Mouse (Mus musculus): ENCODE measurements at regions not wholly inside any gene's neighbourhood (a gene's known extent, or its start where the extent isn't known, plus 50 kb on each side); places are given as distances from the start of the nearest gene placed in this dataset.

DNA sequence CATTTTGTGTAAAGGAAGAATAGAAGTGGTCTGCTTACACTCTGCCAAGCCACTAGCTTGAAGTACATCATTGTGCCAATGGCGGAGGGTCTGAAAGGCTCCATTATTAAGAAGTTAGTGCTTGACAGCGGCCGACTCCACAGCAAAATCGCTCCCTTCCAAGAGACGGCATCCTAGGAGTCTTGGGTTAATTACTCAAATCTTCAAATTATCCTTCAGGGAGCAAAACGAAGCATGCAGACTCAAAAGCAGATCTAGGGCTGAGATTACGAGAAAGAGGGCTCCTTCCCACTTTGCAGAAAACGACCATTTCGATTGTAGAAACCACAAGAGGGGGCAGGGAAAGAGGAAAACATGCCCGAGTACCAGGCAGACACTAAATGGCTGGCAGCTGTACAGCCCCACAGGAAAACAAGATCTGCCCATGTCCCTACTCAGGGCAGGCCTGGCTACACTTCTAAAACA lies 121.9 kb upstream of the Ankrd55 start:
- 77% methylated on average over 10 of the region's 10 CpGs for WGBS

DNA sequence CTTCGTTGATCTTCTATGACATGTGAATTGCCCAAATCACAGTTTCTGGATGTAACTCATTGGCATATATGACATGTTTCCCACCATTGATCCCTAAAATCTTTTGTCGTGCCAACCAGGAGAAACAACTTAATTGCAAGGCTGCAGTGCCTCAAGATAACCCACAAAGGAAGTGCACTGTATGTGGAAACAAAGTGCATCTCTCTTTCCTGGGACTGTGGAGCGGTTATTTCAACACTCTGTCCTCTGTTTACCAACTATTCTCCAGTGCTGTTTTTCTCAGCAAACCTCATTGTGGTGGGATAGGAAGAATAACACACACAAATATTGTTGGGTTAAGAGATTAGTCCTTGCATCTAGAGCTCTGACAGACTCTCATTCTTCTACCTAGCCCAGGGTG lies 119.8 kb upstream of the Ankrd55 start:
- no peaks in the 10 kb centered on the region for H3K4me1 ChIP-seq (ENCODE audit: control insufficient read depth, insufficient read depth, insufficient read length, low read length)
- no peaks in the 10 kb centered on the region for H3K27me3 ChIP-seq (ENCODE audit: control insufficient read depth, insufficient read depth, low read length)
- no peak overlapping the region for H3K4me3 ChIP-seq (ENCODE audit: low read depth, low read length)
- H3K36me3 ChIP-seq (ENCODE audit: control insufficient read depth, insufficient read depth, low read length), result no peaks in the 10 kb centered on the region
- no peak for TF ChIP-seq POLR2A (IDR thresholded peaks at IDR 0.05; ENCODE audit: low read depth, low read length)
- TF ChIP-seq CTCF (IDR thresholded peaks at IDR 0.05; ENCODE audit: extremely low read depth, insufficient read length, insufficient replicate concordance, low read depth, low read length), result no peak
- H3K27ac ChIP-seq (ENCODE audit: insufficient read depth, low read depth, low read length), result no peak overlapping the region
- 58% methylated on average over 3 of the region's 3 CpGs for WGBS

More for the DNA sequence above, 121.9 kb upstream of the Ankrd55 start:
- Histone ChIP-seq H3K4me3 (ENCODE audit: low read depth, low read length) (no peak overlapping the region), H3K27ac (ENCODE audit: insufficient read depth, low read depth, low read length) (no peak overlapping the region), H3K4me1 (ENCODE audit: control insufficient read depth, insufficient read depth, insufficient read length, low read length) (no peaks in the 10 kb centered on the region), H3K36me3 (ENCODE audit: control insufficient read depth, insufficient read depth, low read length) (no peaks in the 10 kb centered on the region), H3K27me3 (ENCODE audit: control insufficient read depth, insufficient read depth, low read length) (no peaks in the 10 kb centered on the region)
- TF ChIP-seq CTCF (IDR thresholded peaks at IDR 0.05; ENCODE audit: extremely low read depth, insufficient read length, insufficient replicate concordance, low read depth, low read length), result no peak
- no peak for TF ChIP-seq POLR2A (IDR thresholded peaks at IDR 0.05; ENCODE audit: low read depth, low read length)

DNA sequence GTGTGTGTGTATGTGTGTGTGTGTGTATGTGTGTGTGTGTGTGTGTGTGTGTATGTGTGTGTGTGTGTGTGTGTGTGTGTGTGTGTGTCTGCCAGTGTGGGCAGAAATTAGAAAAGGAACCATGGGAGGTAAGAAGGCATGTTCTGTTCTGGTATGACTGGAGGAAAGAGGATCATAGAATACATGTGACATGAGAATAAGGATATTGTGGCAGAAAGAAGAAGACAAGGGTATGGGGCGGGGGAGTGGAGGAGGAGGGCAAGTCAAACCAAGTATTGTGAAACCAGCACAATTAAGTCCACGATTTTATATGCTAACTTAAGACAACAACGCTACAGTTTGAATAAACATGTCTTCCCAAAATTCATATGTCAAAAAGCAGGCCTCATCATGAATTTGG lies 117.4 kb upstream of the Ankrd55 start:
- H3K4me1 ChIP-seq (ENCODE audit: control insufficient read depth, insufficient read depth, insufficient read length, low read length), result no peaks in the 10 kb centered on the region
- H3K27me3 ChIP-seq (ENCODE audit: control insufficient read depth, insufficient read depth, low read length), result no peaks in the 10 kb centered on the region
- H3K36me3 ChIP-seq (ENCODE audit: control insufficient read depth, insufficient read depth, low read length), result no peaks in the 10 kb centered on the region
- TF ChIP-seq CTCF (IDR thresholded peaks at IDR 0.05; ENCODE audit: extremely low read depth, insufficient read length, insufficient replicate concordance, low read depth, low read length) (no peak), POLR2A (IDR thresholded peaks at IDR 0.05; ENCODE audit: low read depth, low read length) (no peak)
- 89% methylated on average over 3 of the region's 3 CpGs for WGBS
- H3K4me3 ChIP-seq (ENCODE audit: low read depth, low read length), result no peak overlapping the region
- no peak overlapping the region for H3K27ac ChIP-seq (ENCODE audit: insufficient read depth, low read depth, low read length)

DNA sequence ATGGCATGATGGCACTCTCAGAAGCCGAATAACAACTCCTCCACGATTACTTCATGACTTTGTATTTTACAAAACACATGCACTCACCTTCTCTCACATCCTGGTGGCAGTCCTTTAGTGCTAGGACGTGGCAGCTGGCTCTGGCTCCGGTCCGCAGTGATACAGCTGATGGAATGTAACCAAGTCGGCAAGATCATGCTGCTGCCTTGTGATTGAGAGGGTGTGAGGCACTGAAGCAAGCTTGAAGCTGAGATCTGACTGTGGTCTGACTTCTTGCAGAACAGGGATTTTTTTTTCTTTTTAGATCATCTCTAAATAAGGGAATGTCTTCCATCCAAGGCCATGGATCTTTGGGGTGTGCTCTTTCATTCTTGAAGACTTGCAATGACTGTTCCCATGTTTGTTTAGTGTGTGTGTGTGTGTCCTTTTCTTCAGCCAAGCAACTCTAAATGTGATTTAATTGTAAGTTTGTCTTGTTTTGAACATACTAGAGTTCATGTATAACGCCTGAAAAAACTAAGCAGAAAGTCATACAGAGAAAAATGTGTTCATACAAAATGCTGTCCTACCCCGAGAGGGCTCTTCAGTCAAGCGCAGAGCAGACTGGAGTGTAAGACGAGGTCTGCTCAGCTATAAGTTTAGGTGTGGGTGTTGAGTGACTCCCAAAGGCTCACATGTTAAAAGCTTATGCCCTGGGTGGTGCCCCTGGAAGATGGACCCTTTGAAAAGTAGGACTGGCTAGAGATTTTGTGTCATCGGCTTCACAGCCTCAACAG lies 116.1 kb upstream of the Ankrd55 start:
- Histone ChIP-seq H3K27me3 (ENCODE audit: control insufficient read depth, insufficient read depth, low read length) (no peaks in the 10 kb centered on the region), H3K4me1 (ENCODE audit: control insufficient read depth, insufficient read depth, insufficient read length, low read length) (no peaks in the 10 kb centered on the region), H3K4me3 (ENCODE audit: low read depth, low read length) (no peak overlapping the region), H3K36me3 (ENCODE audit: control insufficient read depth, insufficient read depth, low read length) (no peaks in the 10 kb centered on the region), H3K27ac (ENCODE audit: insufficient read depth, low read depth, low read length) (no peak overlapping the region)
- WGBS, result 80% methylated on average over 11 of the region's 11 CpGs
- TF ChIP-seq CTCF (IDR thresholded peaks at IDR 0.05; ENCODE audit: extremely low read depth, insufficient read length, insufficient replicate concordance, low read depth, low read length) (no peak), POLR2A (IDR thresholded peaks at IDR 0.05; ENCODE audit: low read depth, low read length) (no peak)

DNA sequence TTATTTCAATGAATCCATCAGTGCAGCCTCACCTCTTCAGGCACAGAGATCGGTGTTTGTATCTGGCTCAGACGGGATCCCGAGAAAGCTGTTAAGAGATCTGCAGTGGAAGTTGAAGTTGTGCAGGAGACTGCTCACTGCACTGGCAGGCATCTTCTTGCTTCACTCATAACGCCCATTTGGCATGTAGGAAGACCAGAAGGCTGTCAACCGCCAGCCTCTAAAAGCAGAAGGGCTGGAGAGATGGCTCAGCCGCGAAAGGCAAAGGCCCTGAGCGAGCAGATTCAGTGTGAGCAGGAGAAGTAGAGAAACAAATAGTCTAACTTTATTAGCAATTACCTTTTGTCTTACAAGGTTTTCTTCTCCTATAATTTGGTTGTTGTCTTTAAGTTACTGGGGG lies 114.3 kb upstream of the Ankrd55 start:
- Histone ChIP-seq H3K4me1 (ENCODE audit: control insufficient read depth, insufficient read depth, insufficient read length, low read length) (no peaks in the 10 kb centered on the region), H3K27ac (ENCODE audit: insufficient read depth, low read depth, low read length) (no peak overlapping the region), H3K4me3 (ENCODE audit: low read depth, low read length) (no peak overlapping the region), H3K27me3 (ENCODE audit: control insufficient read depth, insufficient read depth, low read length) (no peaks in the 10 kb centered on the region), H3K36me3 (ENCODE audit: control insufficient read depth, insufficient read depth, low read length) (no peaks in the 10 kb centered on the region)
- TF ChIP-seq POLR2A (IDR thresholded peaks at IDR 0.05; ENCODE audit: low read depth, low read length), result no peak
- TF ChIP-seq CTCF (IDR thresholded peaks at IDR 0.05; ENCODE audit: extremely low read depth, insufficient read length, insufficient replicate concordance, low read depth, low read length), result no peak
- 89% methylated on average over 8 of the region's 8 CpGs for WGBS

- Histone ChIP-seq H3K4me1 (ENCODE audit: control insufficient read depth, insufficient read depth, insufficient read length, low read length) (no peaks in the 10 kb centered on the region), H3K4me3 (ENCODE audit: low read depth, low read length) (no peak overlapping the region), H3K27ac (ENCODE audit: insufficient read depth, low read depth, low read length) (no peak overlapping the region), H3K36me3 (ENCODE audit: control insufficient read depth, insufficient read depth, low read length) (no peaks in the 10 kb centered on the region), H3K27me3 (ENCODE audit: control insufficient read depth, insufficient read depth, low read length) (no peaks in the 10 kb centered on the region)
- 79% methylated on average over 4 of the region's 4 CpGs for WGBS
- TF ChIP-seq POLR2A (IDR thresholded peaks at IDR 0.05; ENCODE audit: low read depth, low read length) (no peak), CTCF (IDR thresholded peaks at IDR 0.05; ENCODE audit: extremely low read depth, insufficient read length, insufficient replicate concordance, low read depth, low read length) (no peak)
These were observed 110.2 kb upstream of the Ankrd55 start for GRCm38 (mm10) chr13:112178031-112178430.

GRCm38 (mm10) chr13:112183996-112184395 lies 104.3 kb upstream of the Ankrd55 start:
- H3K4me1 ChIP-seq (ENCODE audit: control insufficient read depth, insufficient read depth, insufficient read length, low read length), result peaks cover 10% of the 10 kb centered on the region; the same call in 1 of the 2 replicates
- TF ChIP-seq CTCF (IDR thresholded peaks at IDR 0.05; ENCODE audit: extremely low read depth, insufficient read length, insufficient replicate concordance, low read depth, low read length), result no peak
- TF ChIP-seq POLR2A (IDR thresholded peaks at IDR 0.05; ENCODE audit: low read depth, low read length), result no peak
- H3K4me3 ChIP-seq (ENCODE audit: low read depth, low read length), result no peak overlapping the region
- H3K27me3 ChIP-seq (ENCODE audit: control insufficient read depth, insufficient read depth, low read length), result no peaks in the 10 kb centered on the region
- no peak overlapping the region for H3K27ac ChIP-seq (ENCODE audit: insufficient read depth, low read depth, low read length)
- 89% methylated on average over 10 of the region's 10 CpGs for WGBS
- H3K36me3 ChIP-seq (ENCODE audit: control insufficient read depth, insufficient read depth, low read length), result no peaks in the 10 kb centered on the region

All from small intestine, adult 2 months (tissue).